Mouse (Mus musculus): ENCODE results near the gene Srgap3. TPM values are rescaled to one million over a fixed set of nuclear protein-coding genes. Genes with fewer than 3 reads are reported as not detected.

Srgap3 gene
- polyA plus RNA-seq, 1 experiment from 2014 or later, result 0.35 TPM

DNA sequence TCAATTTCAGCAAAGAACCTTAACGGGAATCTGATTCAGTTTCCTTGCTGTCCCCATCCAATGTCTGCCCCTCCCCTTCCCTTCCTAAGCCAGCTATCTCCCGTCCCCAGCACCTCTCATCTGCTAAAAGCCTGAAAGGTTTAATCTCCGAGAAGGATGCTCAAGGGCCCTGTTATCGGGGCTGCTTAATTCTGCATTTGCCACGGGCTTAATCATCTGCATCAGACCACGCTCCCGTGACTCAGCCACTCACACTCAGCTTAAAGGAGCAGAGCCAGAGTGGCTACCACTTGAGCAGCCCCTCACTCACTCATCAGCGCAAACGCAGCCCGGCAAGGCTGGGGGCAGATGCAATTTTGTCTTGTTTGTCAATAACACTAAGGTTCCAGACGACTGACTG is 50.7 kb downstream of the Srgap3 start:
- Histone ChIP-seq H3K27ac (ENCODE audit: low read length) (no peak overlapping the region), H3K4me3 (ENCODE audit: low read depth, low read length) (no peak overlapping the region), H3K36me3 (ENCODE audit: insufficient read depth, low read length) (no peaks in the 10 kb centered on the region), H3K27me3 (replicated peaks; ENCODE audit: insufficient read depth, low read length) (no peaks in the 10 kb centered on the region), H3K4me1 (ENCODE audit: insufficient read depth, low read depth, low read length) (no peaks in the 10 kb centered on the region), H3K4me2 (replicated peaks; ENCODE audit: low read depth, low read length) (no peak overlapping the region), H3K9ac (replicated peaks; ENCODE audit: low read depth) (no peak overlapping the region), H3K9me3 (ENCODE audit: low read length) (no peaks in the 10 kb centered on the region)
- DNase-seq (ENCODE audit: low spot score), result no peak
- no peak for TF ChIP-seq EP300 (IDR thresholded peaks at IDR 0.05)
- no peak for TF ChIP-seq CTCF (IDR thresholded peaks at IDR 0.05)
- ATAC-seq, result no peak
- 52% methylated on average over 11 of the region's 11 CpGs for WGBS

DNA sequence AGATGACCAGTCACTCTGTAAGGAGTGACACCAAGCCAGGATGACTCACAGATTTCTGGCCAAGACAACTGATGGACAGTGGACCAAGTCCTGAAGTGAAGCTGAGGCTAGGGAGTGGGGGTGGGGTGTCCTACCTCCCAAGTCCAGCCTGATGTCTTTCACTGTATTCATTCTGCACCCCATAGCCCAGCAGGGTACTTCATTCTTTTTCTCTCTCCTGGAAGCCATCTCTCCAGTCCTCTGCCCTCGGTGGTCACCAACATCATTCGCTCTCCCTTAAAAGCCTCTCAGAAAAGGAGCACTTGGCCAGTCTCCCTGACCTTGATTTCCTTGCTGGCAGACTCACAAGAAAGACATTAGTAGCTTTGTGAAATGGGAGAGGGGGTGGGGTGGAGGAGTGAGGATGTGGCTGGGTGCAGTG is 56.7 kb downstream of the Srgap3 start:
- no peak for ATAC-seq
- Histone ChIP-seq H3K4me1 (ENCODE audit: insufficient read depth, low read depth, low read length) (no peaks in the 10 kb centered on the region), H3K27me3 (replicated peaks; ENCODE audit: insufficient read depth, low read length) (no peaks in the 10 kb centered on the region), H3K27ac (ENCODE audit: low read length) (no peak overlapping the region), H3K9ac (replicated peaks; ENCODE audit: low read depth) (no peak overlapping the region), H3K4me2 (replicated peaks; ENCODE audit: low read depth, low read length) (no peak overlapping the region), H3K9me3 (ENCODE audit: low read length) (no peaks in the 10 kb centered on the region), H3K36me3 (ENCODE audit: insufficient read depth, low read length) (no peaks in the 10 kb centered on the region), H3K4me3 (ENCODE audit: low read depth, low read length) (no peak overlapping the region)
- DNase-seq (ENCODE audit: low spot score), result no peak
- TF ChIP-seq EP300 (IDR thresholded peaks at IDR 0.05), result no peak
- no peak for TF ChIP-seq CTCF (IDR thresholded peaks at IDR 0.05)
- 56% methylated on average over 2 of the region's 2 CpGs for WGBS

- WGBS, result 76% methylated on average over 5 of the region's 5 CpGs
These were observed 63.4 kb downstream of the Srgap3 start for GRCm38 (mm10) chr6:112883588-112884135.

DNA sequence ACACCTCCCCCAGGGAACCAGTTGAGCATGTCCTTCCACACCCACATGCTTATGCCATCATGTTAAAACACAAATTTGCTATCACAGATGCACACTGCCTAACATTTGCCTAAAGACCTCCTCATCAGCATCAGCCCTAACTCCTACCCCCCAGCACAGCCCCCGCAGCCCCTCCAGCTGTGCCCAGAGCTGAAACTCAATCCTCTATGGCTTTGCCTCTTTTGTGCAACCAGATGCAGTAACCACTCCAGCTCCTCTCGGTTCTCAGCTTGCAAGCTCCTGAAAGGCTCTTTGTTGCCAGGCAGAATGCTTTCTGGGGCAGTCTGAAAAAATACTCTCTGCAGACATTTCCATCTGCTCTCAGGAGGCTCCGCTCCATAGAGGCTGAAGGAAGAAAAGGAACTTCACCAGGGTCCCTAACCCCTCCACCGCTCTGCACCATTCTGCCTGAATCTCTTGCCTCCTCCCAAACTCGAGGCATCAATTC is 67.0 kb downstream of the Srgap3 start:
- no peak for DNase-seq (ENCODE audit: low spot score)
- no peak for ATAC-seq
- Histone ChIP-seq H3K9ac (replicated peaks; ENCODE audit: low read depth) (no peak overlapping the region), H3K36me3 (ENCODE audit: insufficient read depth, low read length) (no peaks in the 10 kb centered on the region), H3K9me3 (ENCODE audit: low read length) (no peaks in the 10 kb centered on the region), H3K4me3 (ENCODE audit: low read depth, low read length) (no peak overlapping the region), H3K27me3 (replicated peaks; ENCODE audit: insufficient read depth, low read length) (no peaks in the 10 kb centered on the region), H3K4me1 (ENCODE audit: insufficient read depth, low read depth, low read length) (no peaks in the 10 kb centered on the region), H3K27ac (ENCODE audit: low read length) (no peak overlapping the region), H3K4me2 (replicated peaks; ENCODE audit: low read depth, low read length) (no peak overlapping the region)
- TF ChIP-seq CTCF (IDR thresholded peaks at IDR 0.05) (no peak), EP300 (IDR thresholded peaks at IDR 0.05) (no peak)
- WGBS, result 45% methylated on average over 5 of the region's 5 CpGs

More at GRCm38 (mm10) chr6:112883588-112884135, 63.4 kb downstream of the Srgap3 start:
- TF ChIP-seq CTCF (IDR thresholded peaks at IDR 0.05), result no peak
- no peak for TF ChIP-seq EP300 (IDR thresholded peaks at IDR 0.05)
- no peak for ATAC-seq
- no peak overlapping the region for H3K4me2 ChIP-seq (replicated peaks; ENCODE audit: low read depth, low read length)
- H3K9me3 ChIP-seq (ENCODE audit: low read length), result no peaks in the 10 kb centered on the region
- no peaks in the 10 kb centered on the region for H3K27me3 ChIP-seq (replicated peaks; ENCODE audit: insufficient read depth, low read length)
- no peak overlapping the region for H3K4me3 ChIP-seq (ENCODE audit: low read depth, low read length)
- H3K4me1 ChIP-seq (ENCODE audit: insufficient read depth, low read depth, low read length), result no peaks in the 10 kb centered on the region
- DNase-seq (ENCODE audit: low spot score), result no peak
- no peak overlapping the region for H3K9ac ChIP-seq (replicated peaks; ENCODE audit: low read depth)
- H3K36me3 ChIP-seq (ENCODE audit: insufficient read depth, low read length), result no peaks in the 10 kb centered on the region
- H3K27ac ChIP-seq (ENCODE audit: low read length), result no peak overlapping the region

GRCm38 (mm10) chr6:112879154-112879553 is 67.9 kb downstream of the Srgap3 start:
- H3K4me2 ChIP-seq (replicated peaks; ENCODE audit: low read depth, low read length), result no peak overlapping the region
- WGBS, result 63% methylated on average over 5 of the region's 5 CpGs
- no peak for ATAC-seq

DNA sequence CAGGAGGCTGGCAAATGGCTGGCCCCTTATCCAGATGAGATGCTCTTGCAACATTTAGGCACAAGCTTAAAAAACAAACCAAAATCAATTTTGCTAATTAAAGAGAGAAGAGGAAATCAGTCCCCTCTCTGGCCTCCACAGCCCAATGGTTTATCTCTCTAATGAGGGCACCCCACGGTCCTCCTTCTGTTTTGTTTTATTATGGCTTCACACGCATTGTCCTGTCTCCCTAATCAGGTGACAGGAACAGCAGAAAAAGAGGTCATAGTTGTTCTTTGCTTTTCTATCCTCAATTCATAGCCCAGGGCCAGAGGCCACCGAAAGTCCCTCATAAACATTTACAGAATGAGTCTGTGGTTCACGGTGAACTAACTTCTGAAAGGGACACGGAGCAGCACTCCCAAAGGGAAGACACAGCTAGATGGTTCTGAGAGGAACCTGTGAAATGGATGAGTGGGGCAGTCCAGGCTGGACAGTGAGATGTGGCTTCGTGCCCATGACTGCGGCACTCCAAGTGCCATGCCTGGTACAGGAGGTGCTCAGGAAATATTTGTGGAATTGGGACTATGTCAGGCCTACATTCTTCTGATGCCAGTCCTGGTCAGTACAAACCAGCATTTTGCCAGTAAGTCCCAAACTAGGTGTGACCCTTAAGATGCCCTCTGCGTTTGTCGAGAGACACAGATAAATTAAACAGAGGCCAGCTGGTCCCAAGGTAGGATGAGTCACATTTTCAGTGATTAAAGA is 73.8 kb downstream of the Srgap3 start:
- H3K27me3 ChIP-seq (replicated peaks; ENCODE audit: insufficient read depth, low read length), result no peaks in the 10 kb centered on the region
- H3K9me3 ChIP-seq (ENCODE audit: low read length), result no peaks in the 10 kb centered on the region
- DNase-seq (ENCODE audit: low spot score) (peak; percentile 16), ATAC-seq (peak; percentile 59; the same call in 1 of the 2 replicates)
- 68% methylated on average over 9 of the region's 9 CpGs for WGBS
- no peak overlapping the region for H3K4me3 ChIP-seq (ENCODE audit: low read depth, low read length)
- H3K27ac ChIP-seq (ENCODE audit: low read length), result no peak overlapping the region
- TF ChIP-seq EP300 (IDR thresholded peaks at IDR 0.05) (peak; percentile 86), CTCF (IDR thresholded peaks at IDR 0.05) (no peak)
- H3K36me3 ChIP-seq (ENCODE audit: insufficient read depth, low read length), result no peaks in the 10 kb centered on the region
- H3K9ac ChIP-seq (replicated peaks; ENCODE audit: low read depth), result no peak overlapping the region
- no peak overlapping the region for H3K4me2 ChIP-seq (replicated peaks; ENCODE audit: low read depth, low read length)
- no peaks in the 10 kb centered on the region; the same call in 1 of the 2 replicates for H3K4me1 ChIP-seq (ENCODE audit: insufficient read depth, low read depth, low read length)

More at GRCm38 (mm10) chr6:112879154-112879553, 67.9 kb downstream of the Srgap3 start:
- Histone ChIP-seq H3K9me3 (ENCODE audit: low read length) (no peaks in the 10 kb centered on the region), H3K4me3 (ENCODE audit: low read depth, low read length) (no peak overlapping the region), H3K36me3 (ENCODE audit: insufficient read depth, low read length) (no peaks in the 10 kb centered on the region), H3K27me3 (replicated peaks; ENCODE audit: insufficient read depth, low read length) (no peaks in the 10 kb centered on the region), H3K9ac (replicated peaks; ENCODE audit: low read depth) (no peak overlapping the region), H3K27ac (ENCODE audit: low read length) (no peak overlapping the region), H3K4me1 (ENCODE audit: insufficient read depth, low read depth, low read length) (no peaks in the 10 kb centered on the region)
- no peak for DNase-seq (ENCODE audit: low spot score)
- TF ChIP-seq EP300 (IDR thresholded peaks at IDR 0.05) (no peak), CTCF (IDR thresholded peaks at IDR 0.05) (no peak)

All from lung, postnatal 0 days (tissue).